Mouse (Mus musculus): ENCODE results near the gene Myh7b.

Gene Myh7b

DNA sequence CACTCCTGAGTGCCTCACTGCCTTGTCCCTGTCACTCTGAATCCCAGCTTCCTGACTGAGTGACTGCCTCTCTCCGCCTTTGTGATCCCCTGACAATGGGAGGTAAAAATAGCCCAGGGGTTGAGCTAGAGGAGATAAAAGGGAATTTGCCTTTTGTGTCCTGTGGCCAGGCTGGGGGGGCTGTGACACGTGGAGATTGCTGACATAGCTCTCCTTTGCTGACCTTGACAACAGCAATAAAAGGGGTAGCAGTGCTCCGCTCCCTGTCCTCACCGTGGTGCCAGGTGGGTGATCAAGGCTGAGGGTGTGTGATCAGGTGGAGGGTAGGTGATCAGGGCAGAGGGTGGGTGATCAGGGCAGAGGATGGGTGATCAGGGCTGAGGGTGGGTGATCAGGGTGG, at the start of gene Myh7b:
Gene Myh7b, plus strand, starts transcription at position 235 of the 400 bp plus-strand sequence.
- no peak for DNase-seq (ENCODE audit: low spot score in 2 of 2)

DNA sequence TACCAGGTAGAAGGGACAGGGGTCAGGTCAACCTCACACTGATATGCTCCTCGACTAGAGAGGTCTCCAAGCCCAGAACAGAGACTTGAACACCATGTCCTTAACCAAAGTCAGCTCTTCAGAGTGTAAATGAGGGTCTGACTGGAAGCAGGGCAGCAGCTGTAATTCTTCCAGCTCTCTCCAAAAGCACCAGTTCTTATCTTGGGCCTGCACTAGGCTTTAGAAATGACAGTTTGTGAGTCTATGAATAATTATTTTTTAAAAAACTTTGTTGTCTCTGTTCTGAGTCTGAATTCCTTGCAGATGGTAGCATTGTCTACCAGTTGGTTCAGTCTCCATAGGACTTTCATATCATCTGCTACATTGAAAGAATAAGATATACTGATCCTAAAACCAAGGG, 48.8 kb upstream of the Myh7b start:
- DNase-seq (ENCODE audit: low spot score in 2 of 2): no peak

DNA sequence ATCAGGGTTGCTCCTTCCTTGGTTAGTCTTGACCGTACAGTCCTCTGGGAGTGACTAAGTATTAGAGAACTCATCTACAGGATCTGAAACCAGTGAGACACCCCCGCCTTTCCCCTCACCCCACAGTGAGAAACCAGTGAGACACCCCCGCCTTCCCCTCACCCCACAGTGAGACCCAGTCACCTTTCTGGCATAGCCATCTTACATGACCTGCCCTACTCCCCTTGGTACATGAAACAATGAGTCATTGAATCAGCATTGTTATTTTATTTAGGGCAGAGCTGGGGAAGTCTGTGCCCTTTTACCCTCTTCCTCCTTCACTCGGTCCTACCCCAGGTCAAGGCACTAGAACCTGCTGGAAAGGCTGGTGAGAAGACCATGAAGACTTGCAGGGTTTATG, 48.1 kb upstream of the Myh7b start:
- DNase-seq (ENCODE audit: low spot score in 2 of 2): no peak

DNA sequence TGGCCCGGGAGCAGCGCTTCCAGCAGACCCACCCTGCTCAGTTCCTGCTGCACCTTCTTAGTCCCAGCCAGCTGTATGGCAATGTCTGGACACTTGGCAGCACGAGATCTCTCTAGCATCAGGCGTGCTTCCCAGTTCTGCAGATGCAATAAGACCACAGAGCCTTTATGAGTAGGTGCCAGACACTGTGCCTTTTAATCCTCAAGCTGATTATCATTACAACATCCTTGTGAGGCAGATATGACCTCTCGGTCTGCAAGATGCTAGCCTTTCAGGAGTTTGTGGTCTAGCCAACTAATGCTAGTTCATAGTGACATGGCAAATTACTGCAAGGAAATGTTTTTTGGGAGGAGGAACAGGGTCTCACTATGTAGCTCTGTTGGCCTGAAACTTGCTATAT, 43.3 kb upstream of the Myh7b start:
- no peak for DNase-seq (ENCODE audit: low spot score in 2 of 2)

DNA sequence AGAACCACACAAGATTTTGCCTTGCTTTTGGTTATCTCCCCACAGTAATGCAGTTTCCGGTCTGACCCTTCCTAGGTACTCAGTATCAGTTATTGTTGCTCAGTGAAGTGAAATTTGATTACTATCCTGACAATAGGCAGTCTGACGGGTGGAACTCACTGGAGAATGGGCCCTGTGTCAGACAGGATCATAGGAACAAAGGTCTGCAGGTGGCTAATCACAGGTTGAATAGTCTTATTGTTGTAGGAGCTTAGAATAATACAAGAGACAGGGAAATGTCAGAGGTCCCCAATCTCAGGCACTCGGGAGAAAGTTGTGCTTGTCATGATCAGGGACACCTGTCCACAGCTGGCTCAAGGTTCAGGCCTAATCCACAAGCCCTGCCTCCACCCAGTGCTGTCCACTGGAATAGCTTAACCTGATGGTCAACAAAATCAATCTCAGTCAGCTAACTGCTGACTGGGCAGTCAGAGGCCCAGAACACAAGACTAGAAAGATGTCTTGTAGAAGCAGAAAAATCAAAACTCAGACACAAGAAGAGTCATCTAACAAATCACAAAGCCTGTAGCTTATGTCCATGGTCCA, 41.7 kb upstream of the Myh7b start:
- DNase-seq (ENCODE audit: low spot score in 2 of 2): no peak

DNA sequence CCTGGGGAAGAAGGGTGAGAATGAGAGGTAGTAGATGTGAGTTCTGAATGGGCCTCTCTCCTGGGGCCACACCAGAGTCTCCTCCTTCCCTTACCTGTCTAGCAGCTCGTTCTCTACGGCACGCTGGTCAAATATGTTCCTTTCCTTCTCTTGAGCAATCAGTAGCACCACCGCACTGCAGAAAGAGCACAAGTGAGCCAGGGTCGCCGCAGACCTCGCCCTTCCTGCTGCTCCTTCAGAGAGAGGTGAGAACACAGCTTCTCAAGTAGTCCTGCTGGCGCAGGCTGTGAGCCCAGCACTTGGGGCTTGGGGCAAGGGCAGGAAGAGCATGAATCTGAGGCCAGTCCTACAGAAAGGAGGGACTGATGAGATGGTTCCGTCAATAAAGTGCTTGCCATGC, 38.0 kb upstream of the Myh7b start:
- DNase-seq (ENCODE audit: low spot score in 2 of 2): no peak

DNA sequence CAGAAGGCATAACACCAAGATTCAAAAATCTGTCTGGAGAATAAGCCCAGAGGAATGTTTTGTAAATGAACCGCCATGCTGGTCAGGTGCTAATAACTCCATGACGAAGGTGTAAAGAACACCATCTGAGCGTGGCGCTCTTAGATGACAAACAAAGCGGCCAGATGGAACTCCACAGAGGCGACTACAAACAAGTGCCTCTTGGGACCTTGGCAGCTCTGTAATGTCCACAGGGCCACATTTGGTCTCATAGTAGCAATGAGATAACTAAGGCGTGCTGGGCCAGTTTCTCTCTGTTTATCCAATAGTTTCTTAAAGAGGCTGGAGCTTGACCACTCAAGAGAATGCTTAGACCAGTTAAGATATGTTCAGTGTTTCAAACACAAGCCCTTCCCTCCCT, 37.0 kb upstream of the Myh7b start:
- DNase-seq (ENCODE audit: low spot score in 2 of 2): no peak

DNA sequence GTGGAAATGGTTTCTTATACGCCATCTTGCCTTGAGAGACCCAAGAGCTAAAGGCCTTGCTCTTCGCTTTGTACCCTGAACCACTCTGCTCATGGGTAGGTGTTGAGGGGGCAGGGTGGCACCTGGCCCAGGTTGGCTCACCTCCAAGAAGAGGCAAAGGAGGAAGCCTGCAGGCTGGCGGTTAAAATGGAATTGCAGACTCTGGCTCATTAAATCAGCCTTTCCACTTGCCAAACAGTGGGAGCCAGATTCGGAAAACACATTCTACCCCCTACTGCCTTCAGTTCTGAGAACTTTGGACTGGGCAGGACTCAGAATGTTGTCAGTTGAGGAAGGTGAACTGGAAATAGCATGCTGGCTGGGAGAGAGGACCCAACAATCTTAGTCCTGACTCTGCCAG, 36.3 kb upstream of the Myh7b start:
- no peak for DNase-seq (ENCODE audit: low spot score in 2 of 2)

DNA sequence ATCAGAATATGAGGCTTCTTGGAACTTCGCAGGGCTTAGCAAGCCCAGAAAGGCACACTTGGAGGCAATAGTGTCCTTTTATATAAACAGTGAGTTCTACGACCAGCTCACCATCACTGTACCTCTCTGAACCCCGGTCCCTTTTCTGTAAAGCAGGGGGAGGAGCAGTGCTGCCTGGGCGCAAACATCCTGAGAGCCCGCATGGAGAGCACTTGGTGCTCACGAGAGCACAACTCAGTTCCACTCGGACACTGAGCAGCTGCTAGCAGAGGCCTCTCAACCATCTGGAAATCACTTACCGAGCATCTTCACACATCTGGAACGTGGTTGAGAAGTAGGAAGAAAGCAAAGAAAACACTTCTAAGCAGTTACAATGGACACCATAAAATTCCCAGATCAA, 34.4 kb upstream of the Myh7b start:
- no peak for DNase-seq (ENCODE audit: low spot score in 2 of 2)

DNA sequence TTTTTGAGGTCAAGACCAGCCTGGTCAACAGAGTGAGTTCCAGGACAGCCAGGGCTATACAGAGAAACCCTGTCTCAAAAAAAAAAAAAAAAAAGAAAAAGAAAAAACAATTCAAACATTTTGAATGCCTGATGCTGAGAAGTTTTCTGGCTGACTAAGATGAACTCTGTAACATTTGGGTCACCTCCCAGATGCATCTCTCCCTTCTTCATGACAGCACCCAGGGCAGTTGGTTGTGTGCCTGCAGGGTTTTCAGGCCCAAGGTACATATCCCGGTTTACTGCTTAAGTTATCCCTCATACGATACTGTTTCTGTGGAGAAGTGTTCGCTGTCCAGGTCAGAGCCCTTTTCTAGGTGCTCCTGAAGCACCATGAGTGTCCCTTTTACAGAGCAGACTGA, 30.7 kb upstream of the Myh7b start:
- no peak for DNase-seq (ENCODE audit: low spot score in 2 of 2)

DNA sequence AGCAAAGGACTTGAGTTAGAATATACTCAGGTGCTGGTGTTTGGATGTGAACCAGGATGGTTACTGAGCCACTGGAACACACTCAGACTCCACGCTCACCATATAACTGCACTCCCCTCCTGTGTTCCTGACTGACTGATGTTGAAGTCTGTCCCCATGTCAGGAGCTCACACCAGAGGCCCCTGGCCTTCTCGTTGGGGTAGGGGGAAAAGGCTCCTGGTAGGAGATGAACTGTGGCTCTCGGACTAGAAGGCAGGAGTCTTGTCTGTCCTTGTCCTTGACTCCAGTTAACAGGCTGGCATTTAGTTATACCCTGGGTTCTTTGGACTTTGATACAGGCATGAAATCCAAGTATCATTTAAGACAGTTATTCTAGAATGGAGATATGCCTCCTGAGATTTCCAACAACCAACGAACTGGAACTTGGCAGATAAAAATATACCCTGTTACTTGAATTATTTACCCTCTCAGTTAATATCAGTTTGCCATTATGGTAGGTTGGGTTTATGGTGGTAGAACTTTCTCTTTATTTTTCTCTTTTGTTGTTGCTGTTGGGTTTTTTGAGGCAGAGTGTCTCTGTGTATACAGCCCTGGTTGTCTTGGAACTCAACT, 28.5 kb upstream of the Myh7b start:
- DNase-seq (ENCODE audit: low spot score in 2 of 2): no peak

DNA sequence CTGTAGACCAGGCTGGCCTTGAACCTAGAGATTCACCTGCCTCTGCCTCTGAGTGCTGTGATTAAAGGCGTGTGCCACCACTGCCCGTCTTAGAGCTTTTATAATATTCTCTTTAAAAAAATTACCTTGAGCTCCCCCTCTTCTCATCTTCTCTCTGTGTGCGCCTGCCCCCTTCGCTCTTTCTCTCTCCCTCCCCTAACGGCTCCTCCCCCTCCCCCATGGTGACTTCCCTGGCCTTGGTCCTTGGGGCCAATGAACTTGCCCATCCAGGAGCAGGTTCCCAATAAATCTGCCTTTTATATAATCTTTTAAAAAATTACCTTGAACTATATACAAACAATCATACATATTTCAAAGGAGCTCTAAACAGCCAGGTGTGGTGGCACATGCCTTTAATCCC, 28.0 kb upstream of the Myh7b start:
- DNase-seq (ENCODE audit: low spot score in 2 of 2): no peak

DNA sequence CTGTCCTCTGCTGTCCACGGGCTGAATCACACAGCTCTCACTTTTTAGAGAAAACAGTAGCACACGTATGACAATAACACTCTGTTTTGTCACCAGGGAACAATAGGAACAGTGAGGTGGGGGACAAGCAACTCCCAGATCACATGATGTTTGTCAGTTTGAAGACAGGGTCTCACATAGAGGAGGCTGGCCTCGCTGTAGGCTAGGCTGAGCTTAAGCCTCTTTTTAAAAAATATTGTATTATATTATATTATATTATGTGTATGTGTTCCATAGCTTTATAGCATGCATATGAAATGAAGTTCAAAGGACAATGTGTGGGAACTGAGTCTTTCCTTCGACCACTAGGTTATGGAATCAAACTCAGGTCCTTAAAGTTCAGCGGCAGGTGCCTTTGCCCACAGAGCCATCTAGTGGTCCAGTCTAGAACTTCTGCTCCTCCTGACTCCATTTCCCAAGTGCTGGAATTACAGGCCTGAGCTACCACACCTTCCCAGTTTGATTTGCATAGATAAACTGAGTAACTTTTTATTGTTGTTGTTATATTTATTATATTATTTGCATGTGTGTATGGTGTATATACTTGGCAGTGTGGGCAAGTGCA, 27.0 kb upstream of the Myh7b start:
- DNase-seq (ENCODE audit: low spot score in 2 of 2): no peak

DNA sequence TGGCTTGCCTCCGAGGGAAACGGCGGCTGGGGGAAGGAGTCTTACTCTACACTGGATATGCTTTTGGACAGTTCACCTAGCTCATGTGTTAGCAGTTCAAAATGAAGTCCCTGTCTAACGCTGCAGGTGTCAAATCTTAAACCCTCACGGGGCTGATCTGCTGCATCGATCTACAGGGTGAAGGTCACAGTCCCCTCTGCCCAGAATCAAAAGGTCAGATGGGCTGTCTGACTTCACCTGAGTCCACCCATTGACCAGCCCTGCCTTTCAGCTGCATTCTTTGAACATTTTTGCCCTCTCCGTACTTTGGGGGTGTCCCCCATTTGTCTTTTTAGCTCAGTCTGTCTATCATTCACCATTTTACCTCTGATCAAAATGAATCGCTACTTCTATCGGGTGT, 25.9 kb upstream of the Myh7b start:
- no peak for DNase-seq (ENCODE audit: low spot score in 2 of 2)

DNA sequence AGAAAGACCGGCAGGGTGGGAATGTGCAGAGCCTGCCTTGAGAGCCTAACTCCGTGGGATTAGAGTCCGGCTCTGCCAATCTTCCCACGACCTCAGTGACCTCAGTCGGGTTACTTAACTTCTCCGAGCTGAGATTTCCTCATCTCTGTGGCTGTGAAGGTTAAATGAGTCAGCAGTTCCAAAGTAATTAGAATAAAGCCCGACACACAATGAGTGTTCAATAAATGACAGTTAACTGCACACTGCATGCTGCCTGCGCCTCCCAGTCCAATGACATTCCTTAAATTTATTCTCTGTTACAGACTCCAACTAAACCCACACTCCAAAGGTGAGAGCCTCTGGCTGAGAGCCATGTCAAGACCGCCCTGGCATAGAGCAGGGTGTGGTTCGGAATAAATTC, 25.5 kb upstream of the Myh7b start:
- DNase-seq (ENCODE audit: low spot score in 2 of 2): no peak

DNA sequence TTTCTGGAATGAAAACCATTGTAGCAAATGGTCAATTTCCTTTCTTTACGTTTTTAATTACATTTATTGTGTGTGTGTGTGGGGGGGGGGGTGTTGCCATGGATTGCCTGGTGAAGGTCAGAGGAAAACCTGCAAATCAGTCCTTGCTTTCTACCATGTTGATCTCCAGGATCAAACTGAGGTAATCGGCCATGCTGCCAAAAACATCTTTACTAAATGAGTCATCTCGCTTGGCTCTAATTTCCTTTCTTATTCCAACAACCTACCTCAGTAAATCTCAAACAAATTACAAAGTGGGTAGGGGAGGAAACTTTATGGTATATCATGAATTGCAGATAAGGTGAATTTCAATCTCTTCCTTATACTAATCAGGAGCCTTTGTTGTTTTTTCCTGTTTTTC, 22.9 kb upstream of the Myh7b start:
- DNase-seq (ENCODE audit: low spot score in 2 of 2): no peak

DNA sequence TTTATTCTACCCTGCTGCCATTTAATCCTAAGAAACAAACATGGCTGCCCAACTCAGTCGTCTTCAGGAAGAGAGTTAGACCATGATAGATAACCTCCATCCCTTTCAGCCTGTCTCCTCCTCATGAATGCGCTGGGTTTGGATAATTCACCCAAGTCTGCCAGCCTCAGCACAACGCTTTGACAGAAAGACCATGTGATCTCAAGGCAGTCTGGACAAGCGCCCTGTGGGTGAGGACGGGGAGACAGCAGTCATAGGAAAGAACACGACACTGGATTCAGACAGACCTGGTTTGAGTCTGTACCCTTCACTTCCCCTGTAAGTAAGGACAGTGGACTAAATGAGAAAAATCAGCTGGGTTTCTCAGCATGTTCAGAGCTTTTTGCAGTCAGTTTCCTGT, 21.5 kb upstream of the Myh7b start:
- DNase-seq (ENCODE audit: low spot score in 2 of 2): no peak

DNA sequence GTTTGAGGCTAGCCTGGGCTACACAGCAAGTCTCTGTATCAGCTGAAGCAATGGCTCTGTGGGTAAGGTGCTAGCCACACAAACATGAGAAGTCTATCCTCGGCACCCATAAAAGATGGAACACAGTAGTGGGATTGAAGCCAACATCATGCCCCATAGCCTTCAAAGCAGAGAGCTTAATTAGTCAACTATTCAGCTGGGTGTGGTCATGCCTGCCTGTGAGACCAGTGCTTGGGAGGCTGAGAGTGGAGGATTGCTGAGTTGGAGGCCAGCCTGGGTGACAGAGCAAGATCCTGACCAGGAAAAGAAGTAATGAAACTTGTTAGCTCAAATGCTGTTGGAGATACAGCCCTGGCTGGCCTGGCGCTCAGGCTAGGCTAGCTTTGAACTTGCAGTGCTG, 20.1 kb upstream of the Myh7b start:
- DNase-seq (ENCODE audit: low spot score in 2 of 2): no peak

DNA sequence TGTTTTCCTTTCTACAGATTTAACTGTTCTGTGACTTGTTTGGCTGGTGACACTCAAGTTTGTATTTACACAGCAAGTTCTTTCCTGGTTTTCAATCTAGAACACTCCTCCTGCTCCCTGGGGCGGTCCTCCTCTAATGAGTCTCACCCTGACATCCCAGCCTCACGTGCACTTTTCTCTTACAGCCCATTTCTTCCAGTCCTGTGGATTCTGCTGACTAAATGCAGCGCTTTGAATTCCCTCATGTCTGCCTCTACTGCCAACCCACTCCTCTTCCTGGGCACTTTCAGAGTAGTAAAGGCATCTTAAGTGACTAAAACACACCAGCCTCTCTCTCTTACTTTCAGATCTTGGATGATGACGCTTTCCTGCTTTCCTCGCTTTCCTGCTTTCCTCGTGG, 19.3 kb upstream of the Myh7b start:
- no peak for DNase-seq (ENCODE audit: low spot score in 2 of 2)

DNA sequence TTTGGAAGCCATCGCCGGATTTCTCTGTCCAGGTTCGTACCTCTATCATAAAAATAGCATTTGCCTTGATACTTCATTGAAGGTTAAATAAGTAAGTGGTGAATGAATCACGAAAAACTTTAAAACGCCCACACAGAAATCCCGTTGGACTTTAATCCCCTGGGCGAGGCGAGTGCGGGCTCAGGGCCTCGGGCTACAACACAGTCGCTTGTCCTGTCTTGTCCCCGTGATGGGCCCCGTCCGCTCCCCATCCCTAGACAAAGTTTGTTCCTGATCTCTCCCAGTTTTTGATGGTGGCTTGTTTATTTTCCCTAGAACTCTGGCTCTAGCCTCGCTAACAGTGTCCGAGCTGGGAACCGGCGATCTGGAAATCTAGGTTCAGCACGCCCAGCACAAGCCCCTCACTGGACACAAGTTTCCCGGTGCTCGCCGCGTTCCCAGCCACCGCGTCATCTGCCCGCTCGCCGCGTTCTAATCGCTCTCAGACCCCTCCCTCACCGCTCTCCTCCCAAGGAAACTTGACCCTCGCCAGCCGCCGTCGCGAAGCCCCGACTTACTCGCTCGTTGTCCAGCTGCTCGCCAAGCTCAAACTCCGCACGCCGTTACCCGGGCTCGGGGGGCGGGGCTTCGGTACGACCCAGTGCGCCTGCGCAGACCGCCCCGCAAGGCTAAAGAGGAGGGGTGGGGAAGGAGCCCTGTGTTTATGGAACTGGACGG, 18.7 kb upstream of the Myh7b start, which contains the start of gene Gss:
Gene Gss, minus strand, starts transcription at position 674 of the 717 bp plus-strand sequence.
- peak; percentile 94 to 97 for DNase-seq (ENCODE audit: low spot score in 2 of 2)

DNA sequence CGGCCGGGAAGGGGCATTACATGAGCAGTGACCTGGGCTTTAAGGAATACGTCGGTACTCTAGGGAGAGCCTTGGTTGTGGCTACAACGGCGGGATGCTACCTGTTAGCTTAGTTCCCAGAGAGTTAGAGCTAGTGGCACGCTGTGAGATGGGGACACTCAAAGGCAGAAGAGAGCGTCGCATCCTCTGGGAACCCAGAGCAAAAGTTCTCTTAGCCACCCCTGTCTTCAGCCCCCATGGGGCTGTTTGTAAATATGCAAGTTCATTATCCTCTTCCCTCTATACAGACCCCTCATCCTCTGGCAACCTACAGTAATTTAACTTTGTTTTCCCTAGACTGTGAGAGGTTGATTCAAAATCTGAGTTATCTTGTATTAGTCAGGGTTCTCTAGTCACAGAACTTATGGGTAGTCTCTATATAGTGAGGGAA, 18.1 kb upstream of the Myh7b start:
- DNase-seq (ENCODE audit: low spot score in 2 of 2): no peak

DNA sequence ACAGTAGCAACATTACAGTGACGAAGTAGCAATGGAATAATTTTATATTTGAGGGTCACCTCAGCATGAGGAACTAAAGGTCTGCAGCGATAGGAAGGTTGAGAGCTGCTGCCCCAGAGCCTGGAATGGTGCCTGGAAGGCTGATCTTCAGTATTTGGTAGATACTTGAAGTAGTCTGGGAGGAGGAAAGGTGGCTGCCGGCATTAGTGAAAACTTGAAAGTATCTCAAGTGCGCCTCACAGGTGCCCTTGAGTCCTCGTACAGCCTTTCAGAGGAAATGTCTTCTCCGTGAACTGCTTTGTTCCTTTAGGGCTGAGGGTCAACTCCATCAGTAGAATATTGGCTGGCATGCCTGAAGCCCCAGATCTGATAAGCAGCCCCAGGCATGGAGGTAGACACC, 15.5 kb upstream of the Myh7b start:
- no peak for DNase-seq (ENCODE audit: low spot score in 2 of 2)

DNA sequence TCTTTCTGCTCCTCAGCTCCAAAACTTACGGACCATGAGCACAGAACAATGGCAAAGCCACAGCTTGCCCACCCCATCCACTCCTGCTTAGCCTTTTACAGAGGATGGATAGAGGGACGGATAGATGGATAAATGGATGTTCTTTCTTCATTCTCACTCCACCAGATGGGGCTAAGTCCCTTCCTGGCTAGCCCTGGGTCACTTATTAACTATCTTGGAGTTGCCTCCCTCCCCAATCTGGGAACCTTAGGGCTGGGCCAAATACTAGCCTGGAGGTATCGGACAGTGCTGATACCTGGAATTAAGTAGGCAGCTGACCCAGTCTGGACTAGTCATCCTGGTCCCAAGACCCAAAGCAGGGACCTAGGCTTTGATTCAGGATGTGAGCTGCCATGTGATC, 7.3 kb upstream of the Myh7b start:
- no peak for DNase-seq (ENCODE audit: low spot score in 2 of 2)
